Mouse (Mus musculus): ENCODE results near the gene Dapk2. TPM values are rescaled to one million over a fixed set of nuclear protein-coding genes. Genes with fewer than 3 reads are reported as not detected.

Gene Dapk2
- polyA plus RNA-seq, 1 experiment from 2014 or later, result 20.5 TPM

DNA sequence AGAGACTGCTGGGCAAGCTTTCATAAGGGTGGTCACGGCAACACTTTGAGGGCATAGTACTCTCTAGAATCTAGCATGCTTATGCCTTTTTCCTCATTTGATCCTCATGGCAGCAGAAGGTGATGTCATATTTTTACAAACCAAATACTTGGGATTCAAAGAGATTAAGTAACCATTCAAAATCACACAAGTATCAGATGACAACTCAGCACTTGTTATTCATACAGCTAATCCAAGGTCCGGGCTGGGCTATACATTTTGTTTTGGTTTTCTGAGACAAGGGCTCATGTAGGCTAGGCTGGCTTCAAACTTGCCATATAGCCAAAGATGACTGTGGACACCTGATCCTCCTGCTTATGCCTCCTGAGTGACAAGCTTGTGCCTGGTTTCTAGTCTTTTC, 78.6 kb downstream of the Dapk2 start:
- Histone ChIP-seq H3K4me3 (replicated peaks) (no peak overlapping the region), H3K36me3 (no peaks in the 10 kb centered on the region), H3K9me3 (replicated peaks) (no peaks in the 10 kb centered on the region), H3K27me3 (no peaks in the 10 kb centered on the region), H3K27ac (no peak overlapping the region), H3K4me2 (no peak overlapping the region), H3K9ac (no peak overlapping the region), H3K4me1 (replicated peaks) (peaks cover 36% of the 10 kb centered on the region)
- ATAC-seq (ENCODE audit: low read depth) (no peak), DNase-seq (no peak)
- 83% methylated on average over 2 of the region's 2 CpGs for WGBS (ENCODE audit: insufficient replicate concordance)

GRCm38 (mm10) chr9:66237742-66238141, 79.7 kb downstream of the Dapk2 start:
- DNase-seq, result no peak
- Histone ChIP-seq H3K4me3 (replicated peaks) (no peak overlapping the region), H3K9ac (no peak overlapping the region), H3K36me3 (no peaks in the 10 kb centered on the region), H3K4me2 (no peak overlapping the region), H3K27ac (no peak overlapping the region), H3K9me3 (replicated peaks) (no peaks in the 10 kb centered on the region), H3K4me1 (replicated peaks) (peaks cover 40% of the 10 kb centered on the region), H3K27me3 (no peaks in the 10 kb centered on the region)
- no peak for ATAC-seq (ENCODE audit: low read depth)
- WGBS (ENCODE audit: insufficient replicate concordance), result 35% methylated on average over 1 of the region's 1 CpGs

GRCm38 (mm10) chr9:66239173-66239572, 81.2 kb downstream of the Dapk2 start:
- peak; percentile 11 for DNase-seq
- Histone ChIP-seq H3K27me3 (no peaks in the 10 kb centered on the region), H3K9ac (no peak overlapping the region), H3K4me1 (replicated peaks) (peaks cover 50% of the 10 kb centered on the region), H3K4me2 (0 out of 2 replicates have a peak overlapping the region, but pooled peaks have one; percentile 4), H3K9me3 (replicated peaks) (no peaks in the 10 kb centered on the region), H3K27ac (peak overlapping the region; percentile 40), H3K4me3 (replicated peaks) (no peak overlapping the region), H3K36me3 (no peaks in the 10 kb centered on the region)
- ATAC-seq (ENCODE audit: low read depth), result peak; percentile 71
- 11% methylated on average over 7 of the region's 7 CpGs for WGBS (ENCODE audit: insufficient replicate concordance)

DNA sequence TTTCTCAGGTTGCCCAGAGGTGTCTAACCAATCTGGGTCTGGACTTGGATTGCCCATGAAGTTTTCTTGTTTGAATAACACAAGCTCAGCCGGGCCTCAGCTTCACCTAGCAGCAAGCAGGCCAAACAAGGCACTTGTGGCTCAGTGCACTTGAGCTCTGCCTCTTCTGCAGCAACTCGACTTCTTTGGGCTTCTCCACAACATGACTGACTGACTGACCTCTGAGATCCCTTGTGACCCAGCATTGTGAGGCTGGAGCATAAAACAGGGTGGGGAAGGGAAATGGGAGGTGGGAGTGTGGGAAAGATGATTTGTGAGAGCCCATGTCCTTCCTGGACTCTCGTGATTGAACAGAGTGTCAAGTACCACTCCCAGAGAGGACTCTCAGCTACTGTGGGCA, 81.7 kb downstream of the Dapk2 start:
- peak overlapping the region; percentile 40 for H3K27ac ChIP-seq
- ATAC-seq (ENCODE audit: low read depth), result no peak; the same call in 1 of the 2 replicates
- H3K27me3 ChIP-seq, result no peaks in the 10 kb centered on the region
- no peak for DNase-seq
- 0 out of 2 replicates have a peak overlapping the region, but pooled peaks have one; percentile 23 for H3K9ac ChIP-seq
- no peaks in the 10 kb centered on the region for H3K9me3 ChIP-seq (replicated peaks)
- no peaks in the 10 kb centered on the region for H3K36me3 ChIP-seq
- H3K4me2 ChIP-seq, result no peak overlapping the region
- peaks cover 50% of the 10 kb centered on the region for H3K4me1 ChIP-seq (replicated peaks)
- H3K4me3 ChIP-seq (replicated peaks), result no peak overlapping the region
- 38% methylated on average over 3 of the region's 3 CpGs for WGBS (ENCODE audit: insufficient replicate concordance)

- Histone ChIP-seq H3K27me3 (no peaks in the 10 kb centered on the region), H3K36me3 (no peaks in the 10 kb centered on the region), H3K4me2 (no peak overlapping the region), H3K9me3 (replicated peaks) (no peaks in the 10 kb centered on the region), H3K4me1 (replicated peaks) (peaks cover 52% of the 10 kb centered on the region), H3K27ac (no peak overlapping the region), H3K4me3 (replicated peaks) (no peak overlapping the region), H3K9ac (no peak overlapping the region)
- DNase-seq (no peak), ATAC-seq (ENCODE audit: low read depth) (no peak)
- WGBS (ENCODE audit: insufficient replicate concordance), result 23% methylated on average over 4 of the region's 4 CpGs
These were observed 82.5 kb downstream of the Dapk2 start for GRCm38 (mm10) chr9:66240493-66240892.

DNA sequence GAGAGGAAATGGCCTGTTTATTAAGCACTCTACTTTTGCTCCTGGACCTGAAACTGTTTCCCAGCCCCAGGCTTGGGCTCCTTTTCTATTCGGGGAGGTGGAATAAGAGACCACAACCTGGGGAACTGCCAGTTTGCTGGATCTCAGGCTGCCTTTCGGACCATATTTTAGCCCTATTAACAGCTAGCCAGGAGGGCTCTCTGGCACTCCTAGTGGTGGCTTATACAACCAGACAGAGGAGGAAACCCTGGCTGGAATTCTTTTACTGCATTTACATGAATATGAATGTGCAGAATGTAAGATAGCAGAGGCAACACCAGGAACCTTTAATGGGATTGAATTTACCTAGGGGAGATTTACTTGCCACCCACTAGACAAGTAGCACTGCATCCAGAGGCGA, 83.0 kb downstream of the Dapk2 start:
- no peaks in the 10 kb centered on the region for H3K27me3 ChIP-seq
- no peak overlapping the region for H3K4me3 ChIP-seq (replicated peaks)
- H3K4me2 ChIP-seq, result no peak overlapping the region
- no peaks in the 10 kb centered on the region for H3K36me3 ChIP-seq
- H3K9me3 ChIP-seq (replicated peaks), result no peaks in the 10 kb centered on the region
- 37% methylated on average over 3 of the region's 3 CpGs for WGBS (ENCODE audit: insufficient replicate concordance)
- ATAC-seq (ENCODE audit: low read depth) (no peak), DNase-seq (no peak)
- H3K4me1 ChIP-seq (replicated peaks), result peaks cover 55% of the 10 kb centered on the region
- H3K27ac ChIP-seq, result no peak overlapping the region
- no peak overlapping the region for H3K9ac ChIP-seq

GRCm38 (mm10) chr9:66241722-66242121, 83.7 kb downstream of the Dapk2 start:
- WGBS (ENCODE audit: insufficient replicate concordance), result 67% methylated on average over 4 of the region's 4 CpGs
- DNase-seq, result no peak

GRCm38 (mm10) chr9:66243240-66243639, 85.2 kb downstream of the Dapk2 start:
- no peaks in the 10 kb centered on the region for H3K27me3 ChIP-seq
- ATAC-seq (ENCODE audit: low read depth) (no peak), DNase-seq (no peak)
- H3K4me1 ChIP-seq (replicated peaks), result peaks cover 55% of the 10 kb centered on the region
- WGBS (ENCODE audit: insufficient replicate concordance), result 64% methylated on average over 4 of the region's 4 CpGs
- H3K4me3 ChIP-seq (replicated peaks), result no peak overlapping the region
- H3K9me3 ChIP-seq (replicated peaks), result no peaks in the 10 kb centered on the region
- H3K27ac ChIP-seq, result no peak overlapping the region
- no peak overlapping the region for H3K4me2 ChIP-seq
- no peaks in the 10 kb centered on the region for H3K36me3 ChIP-seq
- H3K9ac ChIP-seq, result no peak overlapping the region

More at GRCm38 (mm10) chr9:66241722-66242121, 83.7 kb downstream of the Dapk2 start:
- Histone ChIP-seq H3K27ac (no peak overlapping the region), H3K9me3 (replicated peaks) (no peaks in the 10 kb centered on the region), H3K9ac (no peak overlapping the region), H3K4me2 (no peak overlapping the region), H3K27me3 (no peaks in the 10 kb centered on the region), H3K36me3 (no peaks in the 10 kb centered on the region), H3K4me1 (replicated peaks) (peaks cover 57% of the 10 kb centered on the region), H3K4me3 (replicated peaks) (no peak overlapping the region)
- ATAC-seq (ENCODE audit: low read depth), result no peak

GRCm38 (mm10) chr9:66244079-66244478, 86.1 kb downstream of the Dapk2 start:
- WGBS (ENCODE audit: insufficient replicate concordance), result 72% methylated on average over 5 of the region's 5 CpGs
- Histone ChIP-seq H3K27ac (no peak overlapping the region), H3K4me3 (replicated peaks) (no peak overlapping the region), H3K9ac (no peak overlapping the region), H3K27me3 (no peaks in the 10 kb centered on the region), H3K9me3 (replicated peaks) (no peaks in the 10 kb centered on the region), H3K36me3 (no peaks in the 10 kb centered on the region), H3K4me1 (replicated peaks) (peaks cover 47% of the 10 kb centered on the region), H3K4me2 (no peak overlapping the region)
- DNase-seq (no peak), ATAC-seq (ENCODE audit: low read depth) (no peak)

GRCm38 (mm10) chr9:66245707-66246106, 87.7 kb downstream of the Dapk2 start:
- H3K36me3 ChIP-seq, result no peaks in the 10 kb centered on the region
- H3K9ac ChIP-seq, result no peak overlapping the region
- H3K4me1 ChIP-seq (replicated peaks), result peaks cover 31% of the 10 kb centered on the region
- H3K27ac ChIP-seq, result no peak overlapping the region
- H3K9me3 ChIP-seq (replicated peaks), result no peaks in the 10 kb centered on the region
- H3K4me2 ChIP-seq, result no peak overlapping the region
- no peaks in the 10 kb centered on the region for H3K27me3 ChIP-seq
- no peak for DNase-seq
- WGBS (ENCODE audit: insufficient replicate concordance), result 48% methylated on average over 4 of the region's 4 CpGs
- ATAC-seq (ENCODE audit: low read depth), result no peak; the same call in 1 of the 2 replicates
- no peak overlapping the region for H3K4me3 ChIP-seq (replicated peaks)

DNA sequence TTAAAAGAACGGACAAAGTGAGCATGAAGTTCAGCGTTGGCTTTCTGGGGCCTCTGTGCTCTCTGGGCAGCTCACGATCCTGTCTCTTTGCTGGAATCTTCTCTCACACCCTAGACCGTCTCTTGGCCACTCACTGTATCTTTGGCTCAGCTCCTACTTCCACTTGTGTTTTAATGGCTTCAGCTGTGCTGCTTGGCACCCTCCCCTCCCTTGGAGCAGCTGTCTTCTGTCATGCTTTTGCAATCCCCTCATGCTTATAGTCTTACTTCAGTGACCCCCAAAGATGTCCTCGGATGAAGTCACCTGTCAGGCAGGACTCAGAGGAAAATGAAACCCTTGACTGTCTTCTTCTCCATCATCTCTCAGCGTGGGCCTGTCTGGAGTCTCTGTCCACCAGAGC, 91.3 kb downstream of the Dapk2 start:
- no peaks in the 10 kb centered on the region for H3K27me3 ChIP-seq
- DNase-seq (no peak), ATAC-seq (ENCODE audit: low read depth) (no peak)
- H3K4me3 ChIP-seq (replicated peaks), result no peak overlapping the region
- no peaks in the 10 kb centered on the region for H3K9me3 ChIP-seq (replicated peaks)
- H3K4me1 ChIP-seq (replicated peaks), result peaks cover 7% of the 10 kb centered on the region; the same call in 1 of the 2 replicates
- H3K4me2 ChIP-seq, result no peak overlapping the region
- no peak overlapping the region for H3K9ac ChIP-seq
- 84% methylated on average over 6 of the region's 6 CpGs for WGBS (ENCODE audit: insufficient replicate concordance)
- no peak overlapping the region for H3K27ac ChIP-seq
- no peaks in the 10 kb centered on the region for H3K36me3 ChIP-seq

GRCm38 (mm10) chr9:66251159-66251691, 93.2 kb downstream of the Dapk2 start:
- H3K27ac ChIP-seq, result no peak overlapping the region
- ATAC-seq (ENCODE audit: low read depth), result no peak

More at GRCm38 (mm10) chr9:66251159-66251691, 93.2 kb downstream of the Dapk2 start:
- no peaks in the 10 kb centered on the region for H3K27me3 ChIP-seq
- H3K9me3 ChIP-seq (replicated peaks), result no peaks in the 10 kb centered on the region
- no peaks in the 10 kb centered on the region for H3K36me3 ChIP-seq
- WGBS (ENCODE audit: insufficient replicate concordance), result 55% methylated on average over 6 of the region's 6 CpGs
- H3K4me3 ChIP-seq (replicated peaks), result no peak overlapping the region
- no peak for DNase-seq
- H3K9ac ChIP-seq, result no peak overlapping the region
- H3K4me2 ChIP-seq, result no peak overlapping the region
- no peaks in the 10 kb centered on the region for H3K4me1 ChIP-seq (replicated peaks)
